Mouse (Mus musculus): ENCODE measurements around the gene Olfr1209.

DNA sequence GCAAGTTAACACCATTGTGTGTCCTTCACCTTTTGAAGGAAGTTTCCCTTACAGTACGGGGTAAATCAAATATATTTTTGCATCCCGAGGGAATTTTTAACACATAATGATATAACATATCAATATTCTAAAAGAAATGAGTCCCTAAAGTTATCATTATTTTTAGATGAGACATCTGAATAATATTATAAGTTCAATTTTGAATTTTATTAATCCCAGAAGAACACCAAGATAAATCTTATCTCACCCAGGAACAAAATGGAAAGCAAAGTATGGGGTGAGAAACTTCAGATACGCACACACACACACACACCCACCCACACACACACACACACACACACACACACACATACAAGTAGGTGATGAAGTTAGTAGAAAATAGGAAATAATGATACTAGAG lies at the start of gene Olfr1209:
- TF ChIP-seq ZNF384 (IDR thresholded peaks at IDR 0.05; ENCODE audit: low read depth, low read length), result no peak
- TF ChIP-seq EP300 (IDR thresholded peaks at IDR 0.05; ENCODE audit: low read length), result no peak
